Mouse (Mus musculus): Measurements from ENCODE around the gene Cacna2d2. TPM values are rescaled to one million over a fixed set of nuclear protein-coding genes. Genes with fewer than 3 reads are reported as not detected.

Gene Cacna2d2
- polyA plus RNA-seq, 1 experiment = 0.01 TPM

GRCm38 (mm10) chr9:107479593-107479992 lies 80.2 kb downstream of the Cacna2d2 start:
- H3K4me3 ChIP-seq (ENCODE audit: insufficient read depth, poor library complexity, severe bottlenecking) = no peak overlapping the region
- no peaks in the 10 kb centered on the region for H3K79me2 ChIP-seq (ENCODE audit: control insufficient read depth, insufficient read depth)
- no peak overlapping the region for H3ac ChIP-seq (ENCODE audit: control insufficient read depth, insufficient read length, low read depth)
- H3K36me3 ChIP-seq (ENCODE audit: control insufficient read depth, insufficient read depth) = no peaks in the 10 kb centered on the region
- TF ChIP-seq MAX (IDR thresholded peaks at IDR 0.05) = no peak
- no peak for TF ChIP-seq MYOG (IDR thresholded peaks at IDR 0.05; ENCODE audit: control insufficient read depth, extremely low read depth, insufficient read length)
- no peak for TF ChIP-seq FOSL1 (IDR thresholded peaks at IDR 0.05; ENCODE audit: insufficient read depth, low read length, poor library complexity, severe bottlenecking)
- TF ChIP-seq USF1 (IDR thresholded peaks at IDR 0.05; ENCODE audit: low read depth) = no peak
- no peak for TF ChIP-seq CEBPB (IDR thresholded peaks at IDR 0.05; ENCODE audit: low read depth)
- TF ChIP-seq CTCF (IDR thresholded peaks at IDR 0.05; ENCODE audit: control insufficient read depth, insufficient read depth, insufficient read length) = no peak
- TF ChIP-seq MYOD1 (IDR thresholded peaks at IDR 0.05; ENCODE audit: control insufficient read depth, insufficient read length, low read depth) = no peak
- no peaks in the 10 kb centered on the region for H3K79me3 ChIP-seq (ENCODE audit: low read depth)
- peaks cover 76% of the 10 kb centered on the region for H3K27me3 ChIP-seq (ENCODE audit: control insufficient read depth, insufficient read depth, insufficient read length)

- Histone ChIP-seq H3K36me3 (ENCODE audit: control insufficient read depth, insufficient read depth) (no peaks in the 10 kb centered on the region), H3K79me3 (ENCODE audit: low read depth) (no peaks in the 10 kb centered on the region), H3K27me3 (ENCODE audit: control insufficient read depth, insufficient read depth, insufficient read length) (peaks cover 76% of the 10 kb centered on the region), H3K79me2 (ENCODE audit: control insufficient read depth, insufficient read depth) (no peaks in the 10 kb centered on the region), H3K4me3 (ENCODE audit: insufficient read depth, poor library complexity, severe bottlenecking) (no peak overlapping the region), H3ac (ENCODE audit: control insufficient read depth, insufficient read length, low read depth) (no peak overlapping the region)
- TF ChIP-seq USF1 (IDR thresholded peaks at IDR 0.05; ENCODE audit: low read depth) (no peak), FOSL1 (IDR thresholded peaks at IDR 0.05; ENCODE audit: insufficient read depth, low read length, poor library complexity, severe bottlenecking) (no peak), MYOG (IDR thresholded peaks at IDR 0.05; ENCODE audit: control insufficient read depth, extremely low read depth, insufficient read length) (no peak), MAX (IDR thresholded peaks at IDR 0.05) (no peak), CTCF (IDR thresholded peaks at IDR 0.05; ENCODE audit: control insufficient read depth, insufficient read depth, insufficient read length) (no peak), MYOD1 (IDR thresholded peaks at IDR 0.05; ENCODE audit: control insufficient read depth, insufficient read length, low read depth) (no peak), CEBPB (IDR thresholded peaks at IDR 0.05; ENCODE audit: low read depth) (no peak)
These were observed 81.2 kb downstream of the Cacna2d2 start for GRCm38 (mm10) chr9:107480477-107481069.

DNA sequence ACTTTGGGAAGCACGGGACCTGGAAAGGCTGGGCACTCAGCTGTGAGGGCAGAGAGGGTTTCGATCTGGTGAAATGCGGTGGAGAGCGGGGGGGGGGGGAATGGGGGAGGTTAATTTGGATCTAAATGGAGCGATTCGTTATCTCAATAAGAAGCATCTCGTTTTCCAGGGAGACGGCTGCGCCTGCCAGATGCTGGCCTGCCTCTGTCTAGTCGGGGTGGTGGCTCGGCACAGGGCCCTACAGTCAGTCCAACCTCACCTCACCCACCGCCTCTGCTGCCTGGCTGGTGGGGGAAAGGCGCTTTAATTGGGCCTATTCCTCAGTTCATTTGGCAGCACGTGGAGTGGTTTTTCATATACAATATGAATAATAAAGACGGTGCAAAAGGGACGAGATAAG lies 81.9 kb downstream of the Cacna2d2 start:
- no peak overlapping the region for H3K4me3 ChIP-seq (ENCODE audit: insufficient read depth, poor library complexity, severe bottlenecking)
- peaks cover 76% of the 10 kb centered on the region for H3K27me3 ChIP-seq (ENCODE audit: control insufficient read depth, insufficient read depth, insufficient read length)

DNA sequence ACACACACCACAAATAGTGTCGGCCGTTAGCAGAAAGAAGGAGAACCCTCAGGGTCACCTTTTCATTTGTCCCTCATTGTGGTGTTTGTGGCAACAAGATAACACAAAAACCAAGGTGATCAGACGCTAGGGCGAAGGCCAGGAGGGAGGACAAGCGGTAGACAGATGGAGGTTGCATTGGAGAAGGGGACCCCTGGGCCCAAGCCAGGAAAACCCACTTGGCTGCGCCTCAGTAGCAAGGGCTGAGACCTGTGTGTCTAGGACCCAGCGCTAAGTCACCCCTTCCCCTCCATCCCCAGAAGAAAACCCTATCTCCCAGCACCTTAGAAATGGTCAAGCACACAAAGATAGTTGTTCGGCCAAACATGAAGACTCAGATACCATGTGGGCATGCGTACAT lies 82.6 kb downstream of the Cacna2d2 start:
- Histone ChIP-seq H3K4me3 (ENCODE audit: insufficient read depth, poor library complexity, severe bottlenecking) (no peak overlapping the region), H3K79me2 (ENCODE audit: control insufficient read depth, insufficient read depth) (no peaks in the 10 kb centered on the region), H3K27me3 (ENCODE audit: control insufficient read depth, insufficient read depth, insufficient read length) (peaks cover 73% of the 10 kb centered on the region), H3K79me3 (ENCODE audit: low read depth) (no peaks in the 10 kb centered on the region), H3K36me3 (ENCODE audit: control insufficient read depth, insufficient read depth) (no peaks in the 10 kb centered on the region), H3ac (ENCODE audit: control insufficient read depth, insufficient read length, low read depth) (no peak overlapping the region)
- TF ChIP-seq FOSL1 (IDR thresholded peaks at IDR 0.05; ENCODE audit: insufficient read depth, low read length, poor library complexity, severe bottlenecking) (no peak), CEBPB (IDR thresholded peaks at IDR 0.05; ENCODE audit: low read depth) (no peak), USF1 (IDR thresholded peaks at IDR 0.05; ENCODE audit: low read depth) (no peak), MYOG (IDR thresholded peaks at IDR 0.05; ENCODE audit: control insufficient read depth, extremely low read depth, insufficient read length) (no peak), CTCF (IDR thresholded peaks at IDR 0.05; ENCODE audit: control insufficient read depth, insufficient read depth, insufficient read length) (no peak), MYOD1 (IDR thresholded peaks at IDR 0.05; ENCODE audit: control insufficient read depth, insufficient read length, low read depth) (no peak), MAX (IDR thresholded peaks at IDR 0.05) (no peak)

More for the DNA sequence above, 81.9 kb downstream of the Cacna2d2 start:
- H3ac ChIP-seq (ENCODE audit: control insufficient read depth, insufficient read length, low read depth) = no peak overlapping the region
- H3K79me2 ChIP-seq (ENCODE audit: control insufficient read depth, insufficient read depth) = no peaks in the 10 kb centered on the region
- H3K79me3 ChIP-seq (ENCODE audit: low read depth) = no peaks in the 10 kb centered on the region
- no peaks in the 10 kb centered on the region for H3K36me3 ChIP-seq (ENCODE audit: control insufficient read depth, insufficient read depth)
- no peak for TF ChIP-seq MAX (IDR thresholded peaks at IDR 0.05)

- Histone ChIP-seq H3K79me3 (ENCODE audit: low read depth) (no peaks in the 10 kb centered on the region), H3K79me2 (ENCODE audit: control insufficient read depth, insufficient read depth) (no peaks in the 10 kb centered on the region), H3K27me3 (ENCODE audit: control insufficient read depth, insufficient read depth, insufficient read length) (peaks cover 79% of the 10 kb centered on the region), H3K4me3 (ENCODE audit: insufficient read depth, poor library complexity, severe bottlenecking) (no peak overlapping the region), H3ac (ENCODE audit: control insufficient read depth, insufficient read length, low read depth) (no peak overlapping the region), H3K36me3 (ENCODE audit: control insufficient read depth, insufficient read depth) (no peaks in the 10 kb centered on the region)
- TF ChIP-seq USF1 (IDR thresholded peaks at IDR 0.05; ENCODE audit: low read depth) = no peak
- no peak for TF ChIP-seq MAX (IDR thresholded peaks at IDR 0.05)
These were observed 83.4 kb downstream of the Cacna2d2 start for GRCm38 (mm10) chr9:107482770-107483169.

GRCm38 (mm10) chr9:107483714-107484113 lies 84.3 kb downstream of the Cacna2d2 start:
- Histone ChIP-seq H3K79me2 (ENCODE audit: control insufficient read depth, insufficient read depth) (no peaks in the 10 kb centered on the region), H3K36me3 (ENCODE audit: control insufficient read depth, insufficient read depth) (no peaks in the 10 kb centered on the region), H3K4me3 (ENCODE audit: insufficient read depth, poor library complexity, severe bottlenecking) (no peak overlapping the region), H3K27me3 (ENCODE audit: control insufficient read depth, insufficient read depth, insufficient read length) (peaks cover 78% of the 10 kb centered on the region), H3ac (ENCODE audit: control insufficient read depth, insufficient read length, low read depth) (no peak overlapping the region), H3K79me3 (ENCODE audit: low read depth) (no peaks in the 10 kb centered on the region)
- TF ChIP-seq MYOD1 (IDR thresholded peaks at IDR 0.05; ENCODE audit: control insufficient read depth, insufficient read length, low read depth) = no peak
- no peak for TF ChIP-seq CTCF (IDR thresholded peaks at IDR 0.05; ENCODE audit: control insufficient read depth, insufficient read depth, insufficient read length)
- TF ChIP-seq CEBPB (IDR thresholded peaks at IDR 0.05; ENCODE audit: low read depth) = no peak
- TF ChIP-seq FOSL1 (IDR thresholded peaks at IDR 0.05; ENCODE audit: insufficient read depth, low read length, poor library complexity, severe bottlenecking) = no peak
- TF ChIP-seq USF1 (IDR thresholded peaks at IDR 0.05; ENCODE audit: low read depth) = no peak
- no peak for TF ChIP-seq MAX (IDR thresholded peaks at IDR 0.05)
- no peak for TF ChIP-seq MYOG (IDR thresholded peaks at IDR 0.05; ENCODE audit: control insufficient read depth, extremely low read depth, insufficient read length)
